In the genomic region with DNA sequence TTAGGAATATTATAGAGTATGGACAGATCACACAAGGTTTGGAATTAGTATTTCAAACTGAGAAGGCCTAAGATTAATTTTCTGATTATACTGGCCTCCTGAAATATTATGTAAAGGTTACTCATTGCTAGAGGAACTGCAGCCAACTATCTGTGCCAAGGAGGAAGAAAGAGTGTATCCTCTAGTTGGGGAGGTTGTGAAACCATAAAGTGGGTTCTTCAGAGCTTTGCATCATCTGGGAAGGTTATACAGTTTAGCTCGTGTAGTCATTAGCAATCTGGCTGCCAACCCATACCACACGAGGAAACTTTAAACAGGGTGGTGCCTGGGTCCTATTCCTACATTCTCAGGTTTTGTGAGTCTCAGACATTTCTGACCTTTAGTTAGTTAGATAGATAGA, we compare ENCODE assay signal across 26 mouse cellular contexts.
DNase-seq lines count a peak whose midpoint lies in the region; ATAC-seq and TF ChIP-seq lines count a peak whose summit lies in the region.
"Had no signal": no experiment of that assay in that cellular context is flagged by ENCODE, and none has a peak within 500 bp of the region (broad histone marks: within the 10 kb centered on the region; RNA-seq: fewer than 3 reads in every experiment).

No protein-coding gene starts in this region.

- no peak overlapping the region for H3K4me3 ChIP-seq in lung, postnatal 0 days (ENCODE audit: low read depth, low read length)
- H3K4me3 ChIP-seq in lung, adult 2 months (replicated peaks; ENCODE audit: extremely low read depth, low read depth, low read length), result no peak overlapping the region
- H3K4me3 ChIP-seq in gastrocnemius, adult 2 months, result no peak overlapping the region
- H3K4me3 ChIP-seq: embryonic facial prominence, embryonic 10.5 days; embryonic facial prominence, embryonic 12.5 days; forebrain, embryonic 10.5 days; forebrain, embryonic 12.5 days had no signal

- no peak for TF ChIP-seq EP300 in lung, postnatal 0 days (IDR thresholded peaks at IDR 0.05)

- no peaks in the 10 kb centered on the region for H3K27me3 ChIP-seq in lung, postnatal 0 days (replicated peaks; ENCODE audit: insufficient read depth, low read length)
- H3K27me3 ChIP-seq: CH12.LX; embryonic facial prominence, embryonic 12.5 days; forebrain, embryonic 12.5 days had no signal

- intact Hi-C loops in gastrocnemius, adult 2 months (cut with DNase I), result no loop called here

- no peak for TF ChIP-seq CTCF in lung, postnatal 0 days (IDR thresholded peaks at IDR 0.05)
- no peak for TF ChIP-seq CTCF in lung, adult 2 months (IDR thresholded peaks at IDR 0.05; ENCODE audit: insufficient read depth, low read length)
- no peak for TF ChIP-seq CTCF in gastrocnemius, adult 2 months (IDR thresholded peaks at IDR 0.05)

- ATAC-seq in lung, postnatal 0 days, result peak; percentile 68
- ATAC-seq: activated CD4-positive, CD25-positive, alpha-beta regulatory T cell, adult 4 months; CD4-positive, CD25-positive, alpha-beta regulatory T cell, adult 4 months; forebrain, embryonic 14.5 days; forebrain, embryonic 16.5 days; Patski had no signal

- peak; percentile 8 for DNase-seq in adrenal gland, postnatal 10 days
- no peak for DNase-seq in adrenal gland, postnatal 25 days
- peak; percentile 53 for DNase-seq in lung, postnatal 0 days (ENCODE audit: low spot score)
- DNase-seq in lung, postnatal 4 days, result no peak
- peak; percentile 23 for DNase-seq in lung, postnatal 25 days (ENCODE audit: low spot score)
- no peak for DNase-seq in lung, adult 2 months
- peak; percentile 11 for DNase-seq in fibroblast of lung, adult 2 months (ENCODE audit: low read depth)
- DNase-seq in gastrocnemius, adult 2 months, result no peak
- DNase-seq: adrenal gland, adult 2 months; B cell, adult 2 months; cerebellum, adult 11-12 months; cerebellum, adult 2 months; cerebellum, adult 9-10 months; cerebellum, postnatal 10 days; cerebellum, postnatal 25 days had no signal

- H3K9me3 ChIP-seq in lung, postnatal 0 days (ENCODE audit: low read length), result no peaks in the 10 kb centered on the region
- H3K9me3 ChIP-seq: embryonic facial prominence, embryonic 10.5 days; embryonic facial prominence, embryonic 12.5 days; forebrain, embryonic 10.5 days; forebrain, embryonic 12.5 days had no signal

- no peak overlapping the region for H3K9ac ChIP-seq in lung, postnatal 0 days (replicated peaks; ENCODE audit: low read depth)
- H3K9ac ChIP-seq: embryonic facial prominence, embryonic 12.5 days; forebrain, embryonic 12.5 days had no signal

- H3K4me1 ChIP-seq in lung, postnatal 0 days (ENCODE audit: insufficient read depth, low read depth, low read length), result no peaks in the 10 kb centered on the region
- H3K4me1 ChIP-seq in lung, adult 2 months (ENCODE audit: control insufficient read depth, insufficient read depth, low read length), result no peaks in the 10 kb centered on the region
- H3K4me1 ChIP-seq: embryonic facial prominence, embryonic 10.5 days; embryonic facial prominence, embryonic 12.5 days; forebrain, embryonic 10.5 days; forebrain, embryonic 12.5 days had no signal

- H3K36me3 ChIP-seq in lung, postnatal 0 days (ENCODE audit: insufficient read depth, low read length), result no peaks in the 10 kb centered on the region
- H3K36me3 ChIP-seq: embryonic facial prominence, embryonic 10.5 days; embryonic facial prominence, embryonic 12.5 days; forebrain, embryonic 10.5 days; forebrain, embryonic 12.5 days; G1E had no signal

- no peak overlapping the region for H3K4me2 ChIP-seq in lung, postnatal 0 days (replicated peaks; ENCODE audit: low read depth, low read length)
- H3K4me2 ChIP-seq: embryonic facial prominence, embryonic 12.5 days; forebrain, embryonic 12.5 days had no signal

- no peak for TF ChIP-seq POLR2A in lung, adult 2 months (IDR thresholded peaks at IDR 0.05; ENCODE audit: borderline replicate concordance, extremely low read depth, low read depth, low read length)

- 48% methylated on average over 2 of the region's 2 CpGs for WGBS in lung, postnatal 0 days
- 49% methylated on average over 2 of the region's 2 CpGs for WGBS in lung, adult 2 months

- H3K27ac ChIP-seq in lung, postnatal 0 days (ENCODE audit: low read length), result no peak overlapping the region
- no peak overlapping the region for H3K27ac ChIP-seq in gastrocnemius, adult 2 months
- H3K27ac ChIP-seq: embryonic facial prominence, embryonic 10.5 days; embryonic facial prominence, embryonic 12.5 days; forebrain, embryonic 10.5 days; forebrain, embryonic 12.5 days had no signal

Comparison
In these comparisons a context has a peak if more than half of its experiments do, and no peak if none do; other contexts are left out.
1. DNase-seq: peak in adrenal gland, postnatal 10 days (single experiment), lung, postnatal 0 days (single experiment), lung, postnatal 25 days (single experiment) and fibroblast of lung, adult 2 months (single experiment); none in adrenal gland, postnatal 25 days (single experiment), lung, postnatal 4 days (0 of 2), lung, adult 2 months (single experiment) and gastrocnemius, adult 2 months (single experiment).